Mouse (Mus musculus): ENCODE measurements around the gene Rnf146. TPM values are rescaled to one million over a fixed set of nuclear protein-coding genes. Genes with fewer than 3 reads are reported as not detected.

The Rnf146 gene
- polyA plus RNA-seq (2014; fragmentation: Illumina TruSeq; extraction: RNeasy Lipid Tissue Mini Kit (QIAGEN cat#74804); ENCODE audit: low read depth, low replicate concordance), result 88.4 TPM

GRCm38 (mm10) chr10:29362197-29362900 is at the start of gene Rnf146:
Rnf146 (minus strand) TSS chr10:29362442.

GRCm38 (mm10) chr10:29313064-29313638 is 49.1 kb downstream of the Rnf146 start, which contains the start of gene Echdc1:
Echdc1 (plus strand) TSS chr10:29313166.

Other genes with a start within 250 kb of the Rnf146 start
- 19.5 TPM for gene Soga3, start 218.6 kb downstream of the Rnf146 start, polyA plus RNA-seq (2014; fragmentation: Illumina TruSeq; extraction: RNeasy Lipid Tissue Mini Kit (QIAGEN cat#74804); ENCODE audit: low read depth, low replicate concordance)
- 6.2 TPM for gene Gm49353, start 163.5 kb downstream of the Rnf146 start, polyA plus RNA-seq (2014; fragmentation: Illumina TruSeq; extraction: RNeasy Lipid Tissue Mini Kit (QIAGEN cat#74804); ENCODE audit: low read depth, low replicate concordance)
- gene 9330159F19Rik, start 150.8 kb downstream of the Rnf146 start, polyA plus RNA-seq (2014; fragmentation: Illumina TruSeq; extraction: RNeasy Lipid Tissue Mini Kit (QIAGEN cat#74804); ENCODE audit: low read depth, low replicate concordance), result 10.0 TPM
- 278 TPM for gene Echdc1, start 49.3 kb downstream of the Rnf146 start, polyA plus RNA-seq (2014; fragmentation: Illumina TruSeq; extraction: RNeasy Lipid Tissue Mini Kit (QIAGEN cat#74804); ENCODE audit: low read depth, low replicate concordance)
- gene Rspo3, start 173.4 kb upstream of the Rnf146 start, polyA plus RNA-seq (2014; fragmentation: Illumina TruSeq; extraction: RNeasy Lipid Tissue Mini Kit (QIAGEN cat#74804); ENCODE audit: low read depth, low replicate concordance), result 73.2 TPM

Measured in adrenal gland, adult 10 weeks (tissue).